Mouse (Mus musculus) embryonic fibroblast, embryonic 13.5 days (primary cell): Measurements from ENCODE around the gene Abcb4.
"Not testable (repeated sequence)": the region's sequence is repeated elsewhere in the genome, so short reads cannot be mapped to it uniquely, and the experiment has no call there.

Experiments used
- CTCF ChIP-seq: IDR thresholded peaks from 2 replicates; pipeline ENCODE4 v1.5.1; 2011; ENCODE audit warnings: mild to moderate bottlenecking, control low read depth, low read length, moderate library complexity, borderline replicate concordance; ENCODE audit not compliant: insufficient read depth
- POLR2A ChIP-seq: IDR thresholded peaks from 2 replicates; pipeline ENCODE4 v1.6.1; 2011; ENCODE audit warnings: low read depth, mild to moderate bottlenecking, control low read depth, low read length, moderate library complexity

DNA sequence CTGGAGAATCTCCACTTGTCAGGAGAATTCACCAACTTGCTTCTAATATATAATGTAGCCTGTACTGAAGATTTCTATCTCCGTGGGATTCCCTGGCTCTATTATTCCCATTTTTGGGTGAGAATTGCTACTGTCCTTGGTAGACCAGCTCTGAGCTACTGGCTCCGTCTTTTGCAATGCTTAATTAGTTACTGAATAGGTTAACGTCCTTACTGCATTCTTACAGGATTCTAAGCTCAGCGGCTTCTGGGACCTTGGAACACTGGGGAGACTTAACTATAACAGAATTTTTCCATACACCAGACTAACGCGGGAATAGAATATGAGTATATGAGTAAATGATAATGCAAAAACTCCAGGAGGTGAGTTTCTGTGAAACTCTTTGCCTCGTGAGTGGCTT lies 106.5 kb downstream of the Abcb4 start:
- TF ChIP-seq POLR2A, CTCF: not testable (repeated sequence)
